Mouse (Mus musculus) midbrain, postnatal 0 days (tissue): ENCODE results near the gene Mettl17. TPM values are rescaled to one million over a fixed set of nuclear protein-coding genes. Genes with fewer than 3 reads are reported as not detected.
"Not testable (repeated sequence)": the region's sequence is repeated elsewhere in the genome, so short reads cannot be mapped to it uniquely, and the experiment has no call there.

Source experiments
- ATAC-seq: fragments of 200-750 bp; cut with Nextera tagmentation; 2 replicates; pipeline ENCODE4 v1.8.0; 2017; ENCODE audit warnings: moderate number of reproducible peaks, mild to moderate bottlenecking, moderate TSS enrichment, moderate library complexity; ENCODE audit not compliant: low FRiP score
- DNase-seq: peaks from one replicate; pipeline ENCODE4 v3.0.0-alpha.2; 2015; ENCODE audit warnings: low spot score
- H3K27ac ChIP-seq: fragments of 300-500 bp; sonication (generic); 2 replicates; pipeline ENCODE4 v1.5.1; 2014; ENCODE audit warnings: low read depth, mild to moderate bottlenecking, low read length, mixed read lengths
- H3K27me3 ChIP-seq: fragments of 300-500 bp; sonication (generic); 2 replicates; pipeline ENCODE4 v1.6.1; 2014; ENCODE audit warnings: low read length, control low read depth, mixed read lengths; ENCODE audit not compliant: insufficient read depth
- H3K36me3 ChIP-seq: fragments of 300-500 bp; sonication (generic); 2 replicates; pipeline ENCODE4 v1.6.1; 2014; ENCODE audit warnings: low read length, control low read depth, mixed read lengths; ENCODE audit not compliant: insufficient read depth
- H3K4me1 ChIP-seq: fragments of 300-500 bp; sonication (generic); 2 replicates; pipeline ENCODE4 v1.6.1; 2014; ENCODE audit warnings: mild to moderate bottlenecking, control low read depth, antibody characterized with exemption, low read length, mixed read lengths; ENCODE audit not compliant: insufficient read depth
- H3K4me2 ChIP-seq: fragments of 300-500 bp; sonication (generic); 2 replicates; pipeline ENCODE4 v1.6.1; 2014; ENCODE audit warnings: low read depth, mild to moderate bottlenecking, low read length, mixed read lengths; ENCODE audit not compliant: poor library complexity, severe bottlenecking
- H3K4me3 ChIP-seq: fragments of 300-500 bp; sonication (generic); 2 replicates; pipeline ENCODE4 v1.5.1; 2014; ENCODE audit warnings: low read depth, mild to moderate bottlenecking, low read length, moderate library complexity
- H3K9ac ChIP-seq: fragments of 300-500 bp; sonication (generic); replicated peaks from 2 replicates; pipeline ENCODE4 v1.6.1; 2014; ENCODE audit warnings: mild to moderate bottlenecking, low read length, moderate library complexity, mixed read lengths; ENCODE audit not compliant: poor library complexity, severe bottlenecking
- H3K9me3 ChIP-seq: fragments of 300-500 bp; sonication (generic); 2 replicates; pipeline ENCODE4 v1.6.1; 2016; ENCODE audit warnings: low read length, control low read depth
- CTCF ChIP-seq: IDR thresholded peaks from 2 replicates; pipeline ENCODE4 v1.5.1; 2016; ENCODE audit warnings: antibody characterized with exemption, mild to moderate bottlenecking
- WGBS: fragments of 180-500 bp; shearing (Covaris S2); extraction: QIAGEN DNeasy Blood & Tissue Kit; methylation state at CpG from one replicate; pipeline ENCODE4 v1.1.7; 2014; 5-methylcytosine and 5-hydroxymethylcytosine counted together
- polyA plus RNA-seq: library from polyadenylated mRNA; unstranded; fragments of >200 nt; fragmentation: Nextera tagmentation; extraction: Ambion mirVana; gene quantifications from 2 replicates; pipeline ENCODE4 v1.2.1, GENCODE M21; 2015
- total RNA-seq: library from RNA; depleted of rRNA; stranded (reverse); fragments of >200 nt; gene quantifications from 2 replicates; pipeline ENCODE4 v1.2.3, GENCODE M21; 2014

Mettl17 gene
- total and polyA plus RNA-seq, 2 experiments from 2014 or later = 71.6 to 91.4 TPM

DNA sequence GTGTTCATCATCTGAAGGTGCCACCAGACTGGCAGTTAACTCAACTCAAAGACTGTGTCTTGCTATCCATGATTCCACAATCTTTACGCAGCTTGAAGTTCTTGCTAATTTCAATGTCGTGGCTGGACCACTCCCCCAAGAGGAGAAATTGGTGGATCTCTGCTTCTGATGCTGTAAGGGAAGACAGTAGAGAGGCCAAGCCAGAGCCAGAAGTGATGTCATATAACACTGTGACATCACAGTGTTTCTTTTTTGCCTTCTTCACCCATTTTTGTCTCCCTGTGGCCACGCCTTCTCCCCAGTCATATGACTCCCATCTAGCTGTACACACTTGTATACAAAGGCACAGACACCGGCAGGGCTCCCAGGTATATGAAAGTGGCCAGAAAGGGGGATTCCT is 33.5 kb downstream of the Mettl17 start, which contains the start of gene Tppp2:
Tppp2 (plus strand) TSS at position 301 of the 400 bp plus-strand sequence.
- DNase-seq = no peak
- no peak for ATAC-seq
- no peak within 1 kb of the TSS for H3K27ac ChIP-seq
- no peak within 1 kb of the TSS for H3K4me2 ChIP-seq
- WGBS = 89% methylated on average over 4 of the region's 4 CpGs
- no peak within 1 kb of the TSS for H3K9ac ChIP-seq
- H3K4me3 ChIP-seq = no peak within 1 kb of the TSS
- H3K9me3 ChIP-seq = no peaks in the 10 kb centered on the region
- no peaks in the 10 kb centered on the region; the same call in 1 of the 2 replicates for H3K27me3 ChIP-seq
- no peaks in the 10 kb centered on the region for H3K36me3 ChIP-seq
- no peak for TF ChIP-seq CTCF
- H3K4me1 ChIP-seq = no peaks in the 10 kb centered on the region; the same call in 1 of the 2 replicates

DNA sequence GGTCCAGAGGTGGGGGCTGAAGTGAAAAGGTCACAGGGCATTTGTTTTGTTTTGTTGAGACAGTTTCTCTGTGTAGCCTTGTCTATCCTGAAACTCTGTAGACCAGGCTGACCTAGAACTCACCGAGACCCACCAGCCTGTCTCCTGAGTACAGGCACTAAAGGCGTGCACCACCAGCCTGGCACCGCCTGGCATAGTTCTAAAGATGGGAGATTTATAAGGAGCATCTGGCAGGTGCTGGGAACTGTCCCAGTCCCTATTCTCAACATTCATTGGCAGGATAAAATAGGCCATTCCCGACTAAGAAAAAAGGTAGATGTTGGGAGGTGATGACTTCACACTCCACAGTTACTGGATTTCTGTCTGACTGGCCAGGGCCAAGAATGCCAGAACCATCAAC is 34.3 kb downstream of the Mettl17 start:
- Histone ChIP-seq H3K4me2 (no peak overlapping the region), H3K4me1 (no peaks in the 10 kb centered on the region; the same call in 1 of the 2 replicates), H3K9me3 (no peaks in the 10 kb centered on the region), H3K4me3 (no peak overlapping the region), H3K27ac (no peak overlapping the region), H3K9ac (no peak overlapping the region), H3K27me3 (no peaks in the 10 kb centered on the region; the same call in 1 of the 2 replicates), H3K36me3 (no peaks in the 10 kb centered on the region)
- no peak for DNase-seq
- 89% methylated on average over 4 of the region's 4 CpGs for WGBS
- no peak for TF ChIP-seq CTCF
- no peak for ATAC-seq

DNA sequence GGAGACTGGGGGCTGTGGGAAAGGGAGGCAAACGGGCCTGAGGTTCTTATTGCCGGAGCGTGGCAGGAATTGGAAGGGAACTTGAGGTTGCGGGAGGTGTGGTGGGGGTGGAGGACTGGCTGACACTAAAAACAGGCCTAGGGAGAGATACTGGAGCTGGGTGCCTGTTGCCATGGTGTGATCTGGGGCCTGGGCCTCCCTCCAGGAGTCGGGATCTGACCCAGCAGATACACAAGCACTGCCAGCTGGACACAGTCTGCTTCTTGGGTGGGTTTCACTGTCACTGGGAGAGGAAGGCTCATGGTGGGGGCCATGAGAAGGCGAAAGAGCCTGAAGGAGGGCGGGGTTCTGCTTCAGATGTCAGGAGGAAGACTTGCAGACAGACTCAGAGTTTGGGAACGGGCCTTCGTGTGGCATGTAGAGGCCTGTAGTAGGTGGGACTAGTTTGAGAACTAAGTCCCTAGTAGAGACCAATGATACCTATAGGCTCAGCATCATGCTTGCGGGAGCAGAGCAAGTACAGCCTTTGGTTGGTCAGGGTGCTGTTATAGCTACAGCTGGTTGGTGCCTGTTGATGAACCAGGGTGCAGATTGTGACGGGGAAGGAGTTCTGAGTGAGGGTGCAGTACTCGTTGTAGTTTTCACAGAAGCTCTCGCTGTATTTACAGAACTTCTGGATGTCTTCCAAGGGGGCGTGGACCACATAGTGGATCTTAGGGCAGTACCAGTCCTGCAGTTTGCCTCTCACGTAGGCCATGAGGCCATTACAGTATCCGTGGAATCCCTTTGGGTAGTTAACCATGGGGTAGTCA is 37.3 kb downstream of the Mettl17 start:
- H3K9ac ChIP-seq = no peak overlapping the region
- WGBS = 72% methylated on average over 16 of the region's 16 CpGs
- no peak overlapping the region for H3K4me2 ChIP-seq
- H3K27me3 ChIP-seq = no peaks in the 10 kb centered on the region
- peak; percentile 79 for DNase-seq
- no peak overlapping the region for H3K4me3 ChIP-seq
- no peak for TF ChIP-seq CTCF
- H3K27ac ChIP-seq = peak overlapping the region; percentile 43; the same call in 1 of the 2 replicates
- no peaks in the 10 kb centered on the region for H3K4me1 ChIP-seq
- no peaks in the 10 kb centered on the region for H3K9me3 ChIP-seq
- H3K36me3 ChIP-seq = no peaks in the 10 kb centered on the region
- ATAC-seq = peak; percentile 82

DNA sequence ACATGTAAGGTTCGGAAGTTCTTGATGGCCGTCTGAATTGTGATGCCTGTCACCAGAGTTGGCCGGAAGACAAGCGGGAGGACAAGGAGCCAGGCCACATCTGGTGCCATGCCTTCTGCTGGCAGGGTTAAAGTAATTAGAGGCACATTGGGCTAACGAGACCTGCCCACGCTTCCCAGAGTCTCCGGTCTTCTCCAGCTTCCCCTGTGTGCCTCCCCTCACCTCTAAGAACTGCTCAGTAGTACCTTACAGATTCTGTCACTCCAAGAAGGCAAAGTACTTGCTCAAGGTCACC is 37.9 kb downstream of the Mettl17 start, which contains the start of gene Rnase13:
Rnase13 (minus strand) TSS at position 203 of the 295 bp plus-strand sequence.
- Histone ChIP-seq H3K27me3 (no peaks in the 10 kb centered on the region), H3K4me3 (no peak within 1 kb of the TSS), H3K4me2 (no peak within 1 kb of the TSS), H3K9me3 (no peaks in the 10 kb centered on the region), H3K9ac (no peak within 1 kb of the TSS), H3K36me3 (no peaks in the 10 kb centered on the region), H3K4me1 (no peaks in the 10 kb centered on the region), H3K27ac (peak within 1 kb of the TSS; percentile 43; the same call in 1 of the 2 replicates)
- 86% methylated on average over 7 of the region's 7 CpGs for WGBS
- no peak for DNase-seq
- ATAC-seq = no peak
- no peak for TF ChIP-seq CTCF

DNA sequence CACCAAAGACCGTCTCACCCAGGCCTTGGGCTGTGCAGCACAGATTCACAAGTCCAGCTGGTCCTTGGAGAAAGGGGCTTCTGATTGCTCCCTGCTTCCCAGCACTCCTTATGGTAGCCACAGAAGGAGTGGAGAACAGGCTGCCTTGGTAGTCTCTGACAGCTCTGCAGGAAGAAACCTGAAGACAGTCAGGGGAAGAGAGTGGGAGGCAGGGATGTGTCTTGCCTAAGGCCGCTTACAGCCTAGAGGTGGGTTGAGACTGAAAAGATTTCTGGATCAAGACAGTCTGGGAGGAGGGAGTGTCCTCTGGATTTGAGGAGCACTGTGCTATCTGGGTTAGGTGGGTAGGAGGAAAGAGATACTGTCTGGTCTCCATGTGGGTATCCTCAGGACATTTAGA is 38.3 kb downstream of the Mettl17 start:
- Histone ChIP-seq H3K27ac (no peak overlapping the region), H3K4me1 (no peaks in the 10 kb centered on the region), H3K27me3 (no peaks in the 10 kb centered on the region), H3K36me3 (no peaks in the 10 kb centered on the region), H3K4me3 (no peak overlapping the region), H3K9me3 (no peaks in the 10 kb centered on the region), H3K4me2 (no peak overlapping the region), H3K9ac (no peak overlapping the region)
- ATAC-seq = no peak
- TF ChIP-seq CTCF = no peak
- no peak for DNase-seq
- WGBS = 83% methylated on average over 2 of the region's 2 CpGs

DNA sequence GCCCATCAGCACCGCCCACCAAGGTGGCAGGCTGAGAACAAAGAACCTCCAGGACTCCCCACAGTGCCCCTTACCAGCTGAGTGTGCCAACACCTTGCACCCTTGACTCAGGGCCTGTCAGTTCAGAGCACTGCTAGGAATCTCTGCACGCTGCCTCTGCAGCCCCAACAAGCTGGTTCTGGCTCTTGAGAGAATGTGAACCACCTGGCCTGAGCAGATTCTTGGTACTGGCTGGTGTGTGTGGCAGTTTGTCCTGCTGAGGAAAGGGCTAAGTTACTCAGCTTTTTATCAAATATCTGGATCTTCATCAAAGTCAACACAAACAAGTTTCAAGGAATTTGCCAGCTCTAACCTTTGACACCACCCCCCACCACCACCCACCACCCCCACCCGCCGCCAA is 38.9 kb downstream of the Mettl17 start:
- 83% methylated on average over 4 of the region's 4 CpGs for WGBS

DNA sequence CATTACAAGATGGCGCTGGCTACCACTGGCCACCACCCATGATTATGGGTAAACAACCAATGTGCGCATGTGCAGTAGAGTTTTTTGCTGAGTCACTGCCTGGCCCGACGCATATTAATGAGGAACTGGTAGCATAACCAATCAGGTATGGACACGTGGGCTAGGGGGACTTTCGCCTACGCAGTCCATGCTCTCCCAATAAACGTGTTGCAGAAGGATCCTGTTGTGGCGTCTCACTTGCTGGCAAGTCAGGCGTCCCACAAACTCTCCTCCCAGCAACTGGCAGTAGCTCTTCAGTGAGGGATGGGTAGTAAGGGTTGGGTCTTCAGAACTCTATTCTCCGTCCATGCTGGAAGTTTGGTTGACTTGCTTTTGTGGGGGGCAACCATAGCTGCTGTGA is 42.3 kb downstream of the Mettl17 start:
- not testable (repeated sequence) for H3K4me2 ChIP-seq, H3K36me3 ChIP-seq, H3K4me3 ChIP-seq, H3K4me1 ChIP-seq, H3K27me3 ChIP-seq, H3K9ac ChIP-seq, DNase-seq, ATAC-seq, H3K9me3 ChIP-seq, H3K27ac ChIP-seq
- 93% methylated on average over 11 of the region's 11 CpGs for WGBS

More for the DNA sequence above, 38.9 kb downstream of the Mettl17 start:
- Histone ChIP-seq H3K36me3 (no peaks in the 10 kb centered on the region), H3K4me2 (no peak overlapping the region), H3K27me3 (no peaks in the 10 kb centered on the region), H3K9ac (no peak overlapping the region), H3K27ac (no peak overlapping the region), H3K4me1 (no peaks in the 10 kb centered on the region), H3K4me3 (no peak overlapping the region), H3K9me3 (no peaks in the 10 kb centered on the region)
- ATAC-seq = no peak
- DNase-seq = no peak
- no peak for TF ChIP-seq CTCF
